Mouse (Mus musculus) olfactory bulb, adult 2 months (tissue): ENCODE measurements at regions not wholly inside any gene's neighbourhood (a gene's known extent, or its start where the extent isn't known, plus 50 kb on each side); places are given as distances from the start of the nearest gene placed in this dataset.

Experiments
- H3K27ac ChIP-seq: fragments of 200-500 bp; 2 replicates; pipeline ENCODE4 v1.5.1; 2012; ENCODE audit warnings: low read depth, low read length; ENCODE audit not compliant: insufficient read depth
- H3K4me1 ChIP-seq: fragments of 200-500 bp; 2 replicates; pipeline ENCODE4 v1.6.1; 2012; ENCODE audit warnings: low read length; ENCODE audit not compliant: control insufficient read depth, insufficient read depth
- H3K4me3 ChIP-seq: fragments of 200-500 bp; 2 replicates; pipeline ENCODE4 v1.5.1; 2012; ENCODE audit warnings: mild to moderate bottlenecking, low read depth, low read length, moderate library complexity; ENCODE audit not compliant: insufficient read depth
- CTCF ChIP-seq: fragments of 200-500 bp; IDR thresholded peaks from 2 replicates; pipeline ENCODE4 v1.5.1; 2012; ENCODE audit warnings: low read depth, mild to moderate bottlenecking, low read length, moderate library complexity; ENCODE audit not compliant: insufficient read depth
- POLR2A ChIP-seq: fragments of 200-500 bp; IDR thresholded peaks from 2 replicates; pipeline ENCODE4 v1.6.1; 2012; ENCODE audit warnings: mild to moderate bottlenecking, low read depth, low read length, moderate library complexity; ENCODE audit not compliant: insufficient read depth
- whole genome bisulfite sequencing: fragments of 180-500 bp; shearing (Covaris S2); methylation state at CpG from one replicate; pipeline ENCODE4 v1.1.7; 2018; 5-methylcytosine and 5-hydroxymethylcytosine counted together

- 96% methylated on average over 2 of the region's 2 CpGs for WGBS
- no peak for TF ChIP-seq POLR2A
- TF ChIP-seq CTCF, result no peak
- Histone ChIP-seq H3K4me1 (peaks cover 22% of the 10 kb centered on the region), H3K27ac (no peak overlapping the region), H3K4me3 (no peak overlapping the region)
These were observed 55.2 kb upstream of the Ralgps2 start for GRCm38 (mm10) chr1:156994644-156995016.

- no peak overlapping the region for H3K27ac ChIP-seq
- H3K4me3 ChIP-seq, result no peak overlapping the region
- TF ChIP-seq CTCF, result no peak
- TF ChIP-seq POLR2A, result no peak
- H3K4me1 ChIP-seq, result peaks cover 25% of the 10 kb centered on the region
- 77% methylated on average over 15 of the region's 15 CpGs for WGBS
These were observed 54.7 kb upstream of the Ralgps2 start for GRCm38 (mm10) chr1:156994005-156994643.

- 59% methylated on average over 3 of the region's 3 CpGs for WGBS
- H3K27ac ChIP-seq, result no peak overlapping the region
- peaks cover 25% of the 10 kb centered on the region for H3K4me1 ChIP-seq
- no peak overlapping the region for H3K4me3 ChIP-seq
- TF ChIP-seq CTCF (no peak), POLR2A (no peak)
These were observed 53.7 kb upstream of the Ralgps2 start for GRCm38 (mm10) chr1:156993105-156993504.

GRCm38 (mm10) chr1:156992536-156992935 lies 53.1 kb upstream of the Ralgps2 start:
- peaks cover 20% of the 10 kb centered on the region for H3K4me1 ChIP-seq
- WGBS, result 23% methylated on average over 2 of the region's 2 CpGs
- TF ChIP-seq POLR2A, result no peak
- no peak for TF ChIP-seq CTCF
- H3K4me3 ChIP-seq, result no peak overlapping the region
- no peak overlapping the region for H3K27ac ChIP-seq

- whole genome bisulfite sequencing, result 85% methylated on average over 14 of the region's 14 CpGs
- no peak overlapping the region for H3K4me3 ChIP-seq
- TF ChIP-seq CTCF (no peak), POLR2A (no peak)
- peak overlapping the region; percentile 21; the same call in 1 of the 2 replicates for H3K27ac ChIP-seq
- peaks cover 24% of the 10 kb centered on the region for H3K4me1 ChIP-seq
These were observed 51.4 kb upstream of the Ralgps2 start for GRCm38 (mm10) chr1:156990567-156991494.

GRCm38 (mm10) chr1:156990112-156990511 lies 50.7 kb upstream of the Ralgps2 start:
- Histone ChIP-seq H3K27ac (peak overlapping the region; percentile 85; the same call in 1 of the 2 replicates), H3K4me1 (peaks cover 25% of the 10 kb centered on the region), H3K4me3 (no peak overlapping the region)
- 19% methylated on average over 9 of the region's 9 CpGs for WGBS
- TF ChIP-seq CTCF (no peak), POLR2A (no peak)

GRCm38 (mm10) chr1:156989149-156989785 lies 49.8 kb upstream of the Ralgps2 start:
- Histone ChIP-seq H3K4me1 (peaks cover 23% of the 10 kb centered on the region), H3K4me3 (no peak overlapping the region), H3K27ac (peak overlapping the region; percentile 85)
- no peak for TF ChIP-seq CTCF
- no peak for TF ChIP-seq POLR2A
- WGBS, result 55% methylated on average over 10 of the region's 10 CpGs
